Mouse (Mus musculus): ENCODE results near the gene Ap1ar.

GRCm38 (mm10) chr3:127804439-127804838 is 32.9 kb downstream of the Ap1ar start:
- no peak for TF ChIP-seq POLR2A (IDR thresholded peaks at IDR 0.05; ENCODE audit: insufficient read depth, low read depth, low read length)
- TF ChIP-seq CTCF (IDR thresholded peaks at IDR 0.05; ENCODE audit: insufficient read depth, low read depth, low read length): no peak
